Comparison of ENCODE assay signal across 13 mouse cellular contexts in the genomic region with DNA sequence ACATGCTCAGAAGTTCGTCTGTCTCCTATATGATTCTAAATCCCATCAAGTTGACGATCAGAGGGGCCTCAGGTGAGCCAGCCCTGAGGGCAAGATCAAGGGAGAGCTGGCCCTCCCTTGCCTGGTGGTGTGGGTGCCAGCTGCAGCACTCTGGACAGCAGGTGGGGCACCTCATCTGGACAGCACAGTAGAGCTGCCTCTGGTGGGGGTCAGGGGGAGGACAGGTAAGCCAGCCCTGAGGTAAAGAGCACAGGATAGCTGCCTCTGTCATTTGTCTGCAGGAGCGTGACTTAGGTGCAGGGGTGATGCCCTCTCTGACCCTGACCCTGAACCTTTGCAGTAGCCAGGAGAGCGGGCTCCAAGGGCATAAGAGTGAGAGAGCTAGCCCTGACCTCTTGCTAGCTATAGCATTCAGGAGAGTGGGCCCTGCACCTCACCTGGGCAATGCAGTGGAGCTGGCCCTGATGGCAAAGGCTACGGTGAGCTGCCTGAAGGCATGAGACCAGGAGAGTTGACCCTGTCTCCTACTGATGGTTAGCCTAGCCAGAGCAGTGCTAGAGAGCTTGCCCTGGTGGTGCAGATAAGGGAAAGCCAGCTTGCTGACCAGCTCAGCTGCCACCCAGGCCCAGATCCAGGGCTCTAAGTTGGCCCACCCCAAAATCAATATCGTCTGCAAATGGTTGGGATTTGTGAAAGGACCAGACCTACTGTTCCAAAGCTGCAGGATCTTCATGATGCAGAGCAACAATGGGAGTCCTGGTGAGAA.
DNase-seq lines count a peak whose midpoint lies in the region; ATAC-seq and TF ChIP-seq lines count a peak whose summit lies in the region.
"Had no signal": no experiment of that assay in that cellular context is flagged by ENCODE, and none has a peak within 500 bp of the region (broad histone marks: within the 10 kb centered on the region; RNA-seq: fewer than 3 reads in every experiment).

No protein-coding gene starts in this region.

- 92% methylated on average over 6 of the region's 6 CpGs for WGBS in heart, embryonic 16.5 days
- 38% methylated on average over 6 of the region's 6 CpGs for WGBS in liver, adult 2 months
- WGBS in liver, embryonic 12.5 days (ENCODE audit: insufficient replicate concordance): 73% methylated on average over 6 of the region's 6 CpGs
- whole genome bisulfite sequencing in intestine, postnatal 0 days: 74% methylated on average over 6 of the region's 6 CpGs

- no peak overlapping the region for H3K4me2 ChIP-seq in heart, embryonic 16.5 days (ENCODE audit: low read depth, low read length)
- H3K4me2 ChIP-seq in liver, embryonic 12.5 days: no peak overlapping the region
- peak overlapping the region; percentile 24 for H3K4me2 ChIP-seq in intestine, postnatal 0 days (replicated peaks; ENCODE audit: low read depth)
- H3K4me2 ChIP-seq: forebrain, embryonic 15.5 days; limb, embryonic 12.5 days had no signal

- TF ChIP-seq CTCF in liver, adult 2 months (IDR thresholded peaks at IDR 0.05; ENCODE audit: low read depth, low read length): peak; percentile 45
- peak; percentile 60 for TF ChIP-seq CTCF in intestine, postnatal 0 days (IDR thresholded peaks at IDR 0.05; ENCODE audit: low read depth)

- H3K9ac ChIP-seq in heart, embryonic 16.5 days (ENCODE audit: low read length): no peak overlapping the region
- peak overlapping the region; percentile 44 for H3K9ac ChIP-seq in liver, adult 2 months (ENCODE audit: low read depth, low read length)
- H3K9ac ChIP-seq in liver, embryonic 12.5 days: no peak overlapping the region
- no peak overlapping the region for H3K9ac ChIP-seq in intestine, postnatal 0 days (ENCODE audit: low read depth, low read length)
- H3K9ac ChIP-seq: forebrain, embryonic 15.5 days; limb, embryonic 12.5 days had no signal

- DNase-seq in CD4-positive, CD25-positive, alpha-beta regulatory T cell, adult 2 months (ENCODE audit: low read depth, low spot score): peak; percentile 9
- no peak for DNase-seq in heart, postnatal 25 days (ENCODE audit: low spot score)
- peak; percentile 84 for DNase-seq in liver, adult 2 months (ENCODE audit: extremely low read depth, low read depth, low spot score)
- DNase-seq in frontal cortex, postnatal 10 days (ENCODE audit: low spot score in 2 of 2): no peak
- DNase-seq: embryo, embryonic 11 days; right cerebral cortex, adult 18-20 months had no signal

- no peaks in the 10 kb centered on the region for H3K79me2 ChIP-seq in liver, adult 2 months (ENCODE audit: control insufficient read depth, insufficient read depth, low read length)

- no peak for ATAC-seq in CD4-positive, CD25-positive, alpha-beta regulatory T cell, adult 4 months
- ATAC-seq in heart, embryonic 16.5 days (replicated peaks; ENCODE audit: extremely low read depth, insufficient read depth, low FRiP score): no peak
- ATAC-seq in liver, embryonic 12.5 days: no peak
- peak; percentile 28 for ATAC-seq in intestine, postnatal 0 days
- ATAC-seq: forebrain, embryonic 15.5 days had no signal

- no peaks in the 10 kb centered on the region for H3K27me3 ChIP-seq in heart, embryonic 16.5 days (ENCODE audit: control insufficient read depth, insufficient read depth, low read length)
- no peaks in the 10 kb centered on the region for H3K27me3 ChIP-seq in liver, adult 2 months (ENCODE audit: control insufficient read depth, insufficient read depth, low read length)
- H3K27me3 ChIP-seq in liver, embryonic 12.5 days (replicated peaks): 0 out of 2 replicates have a peak, but pooled peaks cover 12% of the 10 kb centered on the region
- H3K27me3 ChIP-seq in intestine, postnatal 0 days (replicated peaks; ENCODE audit: control insufficient read depth, insufficient read depth, low read length): no peaks in the 10 kb centered on the region
- H3K27me3 ChIP-seq: forebrain, embryonic 15.5 days; limb, embryonic 12.5 days had no signal

- peak overlapping the region; percentile 42; the same call in 1 of the 2 replicates for H3K27ac ChIP-seq in heart, embryonic 16.5 days (ENCODE audit: low read length)
- peak overlapping the region; percentile 65 for H3K27ac ChIP-seq in liver, adult 2 months (replicated peaks; ENCODE audit: insufficient read depth, low read depth, low read length)
- no peak overlapping the region for H3K27ac ChIP-seq in liver, embryonic 12.5 days
- peak overlapping the region; percentile 88 for H3K27ac ChIP-seq in intestine, postnatal 0 days (ENCODE audit: low read depth, low read length)
- H3K27ac ChIP-seq: forebrain, embryonic 15.5 days; limb, embryonic 12.5 days; midbrain, embryonic 10.5 days had no signal

- H3K9me3 ChIP-seq in heart, embryonic 16.5 days (replicated peaks; ENCODE audit: control insufficient read depth, low read length): no peaks in the 10 kb centered on the region
- no peaks in the 10 kb centered on the region for H3K9me3 ChIP-seq in liver, embryonic 12.5 days (replicated peaks)
- no peaks in the 10 kb centered on the region for H3K9me3 ChIP-seq in intestine, postnatal 0 days (ENCODE audit: control insufficient read depth)
- H3K9me3 ChIP-seq: forebrain, embryonic 15.5 days; limb, embryonic 12.5 days; midbrain, embryonic 10.5 days had no signal

- no peak overlapping the region for H3K4me3 ChIP-seq in heart, embryonic 16.5 days (ENCODE audit: low read length)
- no peak overlapping the region for H3K4me3 ChIP-seq in liver, adult 2 months (ENCODE audit: insufficient read depth, low read depth, low read length)
- H3K4me3 ChIP-seq in liver, embryonic 12.5 days: no peak overlapping the region
- H3K4me3 ChIP-seq in intestine, postnatal 0 days (ENCODE audit: low read depth, low read length): no peak overlapping the region
- H3K4me3 ChIP-seq: forebrain, embryonic 15.5 days; limb, embryonic 12.5 days; midbrain, embryonic 10.5 days had no signal

- H3K36me3 ChIP-seq in heart, embryonic 16.5 days (ENCODE audit: control insufficient read depth, insufficient read depth): no peaks in the 10 kb centered on the region
- H3K36me3 ChIP-seq in liver, adult 2 months (ENCODE audit: control insufficient read depth, insufficient read depth, low read length): no peaks in the 10 kb centered on the region
- H3K36me3 ChIP-seq in liver, embryonic 12.5 days: no peaks in the 10 kb centered on the region
- H3K36me3 ChIP-seq in intestine, postnatal 0 days (ENCODE audit: control insufficient read depth, insufficient read depth): no peaks in the 10 kb centered on the region
- H3K36me3 ChIP-seq: forebrain, embryonic 15.5 days; limb, embryonic 12.5 days; midbrain, embryonic 10.5 days had no signal

- no peak for TF ChIP-seq POLR2A in liver, adult 2 months (IDR thresholded peaks at IDR 0.05; ENCODE audit: extremely low read depth, insufficient read depth, low read length)

- intact Hi-C loops in heart, postnatal 25 days (cut with DNase I): loop anchor here (10.0 kb wide), 1 partner anchor 107 kb away; no protein-coding TSS in a partner anchor

- H3K4me1 ChIP-seq in heart, embryonic 16.5 days (ENCODE audit: control insufficient read depth, insufficient read depth, low read length): peaks cover 51% of the 10 kb centered on the region
- H3K4me1 ChIP-seq in liver, adult 2 months (ENCODE audit: control insufficient read depth, insufficient read depth, low read length): peaks cover 40% of the 10 kb centered on the region
- peaks cover 10% of the 10 kb centered on the region; the same call in 1 of the 2 replicates for H3K4me1 ChIP-seq in liver, embryonic 12.5 days
- H3K4me1 ChIP-seq in intestine, postnatal 0 days (replicated peaks; ENCODE audit: control insufficient read depth, insufficient read depth, low read length): peaks cover 34% of the 10 kb centered on the region

Comparison
In these comparisons a context has a peak if more than half of its experiments do, and no peak if none do; other contexts are left out.
1. DNase-seq: peak in CD4-positive, CD25-positive, alpha-beta regulatory T cell, adult 2 months (single experiment) and liver, adult 2 months (single experiment); none in heart, postnatal 25 days (single experiment) and frontal cortex, postnatal 10 days (0 of 2).